Mouse (Mus musculus) MEL-GATA-1-ER (cell line): ENCODE measurements at regions not wholly inside any gene's neighbourhood (a gene's known extent, or its start where the extent isn't known, plus 50 kb on each side); places are given as distances from the start of the nearest gene placed in this dataset.

ENCODE experiments used
- DNase-seq: peaks from one replicate; pipeline ENCODE4 v3.0.0-alpha.2; 2012; ENCODE audit warnings: low read depth; ENCODE audit errors: extremely low read depth

GRCm38 (mm10) chr4:53223379-53223778, 63.7 kb upstream of the Abca1 start:
- DNase-seq = no peak

GRCm38 (mm10) chr4:53220809-53221208, 61.1 kb upstream of the Abca1 start:
- DNase-seq = no peak

- no peak for DNase-seq
These were observed 59.7 kb upstream of the Abca1 start for GRCm38 (mm10) chr4:53219351-53219750.

- no peak for DNase-seq
These were observed 59.1 kb upstream of the Abca1 start for GRCm38 (mm10) chr4:53218752-53219151.

GRCm38 (mm10) chr4:53218291-53218640, 58.6 kb upstream of the Abca1 start:
- DNase-seq = no peak

GRCm38 (mm10) chr4:53217608-53218290, 58.1 kb upstream of the Abca1 start:
- DNase-seq = no peak

GRCm38 (mm10) chr4:53212541-53212940, 52.8 kb upstream of the Abca1 start:
- DNase-seq = no peak

GRCm38 (mm10) chr4:53210685-53211084, 51.0 kb upstream of the Abca1 start:
- DNase-seq = no peak
